Mouse (Mus musculus): Measurements from ENCODE around the gene Gemin5. TPM values are rescaled to one million over a fixed set of nuclear protein-coding genes. Genes with fewer than 3 reads are reported as not detected.

Gene Gemin5
- polyA plus RNA-seq, 2 experiments = 5.9 to 8.4 TPM

DNA sequence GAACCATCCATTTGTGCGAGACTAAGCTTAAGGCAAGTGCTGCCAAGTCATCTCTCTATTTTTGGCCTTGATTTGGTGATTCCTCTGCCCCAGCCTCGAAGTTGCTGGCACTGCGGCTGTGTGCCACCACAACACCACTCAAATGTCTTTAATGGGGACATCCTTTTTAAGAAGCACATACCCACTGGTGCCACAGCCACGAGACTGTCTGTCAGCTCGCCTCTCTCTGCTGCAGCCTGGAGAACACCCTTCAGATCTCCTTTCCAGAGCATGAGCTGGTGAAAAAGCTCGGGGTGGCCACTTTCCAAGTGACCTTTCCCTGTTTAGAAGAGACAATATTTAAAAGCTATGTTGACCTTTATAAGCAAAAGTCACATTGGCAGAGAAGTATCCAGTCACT, 31.7 kb downstream of the Gemin5 start:
- no peaks in the 10 kb centered on the region for H3K27me3 ChIP-seq (ENCODE audit: control insufficient read depth, insufficient read depth, low read length)
- no peak overlapping the region for H3K27ac ChIP-seq
- no peaks in the 10 kb centered on the region for H3K9me3 ChIP-seq (ENCODE audit: control insufficient read depth, low read length)
- ATAC-seq (ENCODE audit: insufficient read depth) = no peak
- WGBS (ENCODE audit: insufficient replicate concordance) = 72% methylated on average over 6 of the region's 6 CpGs
- no peaks in the 10 kb centered on the region for H3K4me1 ChIP-seq (replicated peaks; ENCODE audit: control insufficient read depth in 2 of 2, insufficient read depth in 2 of 2, low read length in 1 of 2)
- H3K4me3 ChIP-seq (ENCODE audit: insufficient read depth in 1 of 2, low read depth in 2 of 2, low read length in 2 of 2) = no peak overlapping the region
- no peak overlapping the region for H3K4me2 ChIP-seq (ENCODE audit: low read depth)
- TF ChIP-seq EP300 (IDR thresholded peaks at IDR 0.05; ENCODE audit: low read depth) (no peak), CTCF (IDR thresholded peaks at IDR 0.05; ENCODE audit: low read depth) (no peak)
- no peak for DNase-seq (ENCODE audit: low read depth in 3 of 3, low spot score in 3 of 3)
- H3K36me3 ChIP-seq (replicated peaks; ENCODE audit: control insufficient read depth, insufficient read depth, low read depth) = peaks cover 63% of the 10 kb centered on the region
- H3K9ac ChIP-seq (replicated peaks) = no peak overlapping the region

DNA sequence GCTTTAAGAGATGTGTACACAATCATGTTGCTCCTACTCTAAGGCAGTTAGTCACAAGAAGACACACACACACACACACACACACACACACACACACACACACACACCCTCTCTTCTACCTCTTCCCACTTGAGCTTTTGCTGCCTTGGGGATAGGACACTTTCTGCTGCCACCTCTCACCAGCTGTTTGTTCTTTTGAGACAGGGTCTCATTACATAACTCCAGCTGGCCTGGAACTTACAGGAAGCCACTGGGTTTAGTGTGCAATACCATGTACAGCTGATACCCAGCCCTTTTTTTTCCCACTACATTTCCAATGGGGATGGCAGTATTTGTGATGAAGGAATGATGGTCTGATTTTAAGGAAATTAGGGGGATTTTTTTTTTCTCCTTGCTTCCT, 33.0 kb downstream of the Gemin5 start:
- Histone ChIP-seq H3K4me1 (replicated peaks; ENCODE audit: control insufficient read depth in 2 of 2, insufficient read depth in 2 of 2, low read length in 1 of 2) (no peaks in the 10 kb centered on the region), H3K27me3 (ENCODE audit: control insufficient read depth, insufficient read depth, low read length) (no peaks in the 10 kb centered on the region), H3K27ac (no peak overlapping the region), H3K9me3 (ENCODE audit: control insufficient read depth, low read length) (no peaks in the 10 kb centered on the region), H3K9ac (replicated peaks) (no peak overlapping the region), H3K4me3 (ENCODE audit: insufficient read depth in 1 of 2, low read depth in 2 of 2, low read length in 2 of 2) (no peak overlapping the region), H3K36me3 (replicated peaks; ENCODE audit: control insufficient read depth, insufficient read depth, low read depth) (peaks cover 59% of the 10 kb centered on the region), H3K4me2 (ENCODE audit: low read depth) (no peak overlapping the region)
- DNase-seq (ENCODE audit: low read depth in 3 of 3, low spot score in 3 of 3) (no peak), ATAC-seq (ENCODE audit: insufficient read depth) (no peak)
- TF ChIP-seq CTCF (IDR thresholded peaks at IDR 0.05; ENCODE audit: low read depth) (no peak), EP300 (IDR thresholded peaks at IDR 0.05; ENCODE audit: low read depth) (no peak)

DNA sequence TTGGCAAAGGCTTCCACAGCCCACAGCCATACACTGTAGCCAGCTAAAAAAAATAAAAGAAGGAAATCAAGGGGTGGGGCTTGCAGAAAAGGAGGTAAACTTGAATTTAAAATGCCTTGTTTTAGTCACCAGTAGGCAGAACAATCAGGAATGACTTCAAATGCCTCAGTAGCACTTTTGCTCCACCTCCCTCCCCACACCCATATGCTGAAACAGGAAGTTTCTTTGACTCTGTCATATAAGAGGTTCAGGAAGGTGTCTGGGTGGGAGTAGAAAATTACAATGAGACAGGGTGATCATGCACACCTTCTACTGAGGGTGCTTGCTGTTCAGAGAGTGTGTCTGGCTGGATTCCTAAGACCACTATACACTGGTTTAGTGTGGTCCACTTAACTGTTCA, 33.5 kb downstream of the Gemin5 start:
- DNase-seq (ENCODE audit: low read depth in 3 of 3, low spot score in 3 of 3) (no peak), ATAC-seq (ENCODE audit: insufficient read depth) (no peak)
- Histone ChIP-seq H3K4me3 (ENCODE audit: insufficient read depth in 1 of 2, low read depth in 2 of 2, low read length in 2 of 2) (no peak overlapping the region), H3K27me3 (ENCODE audit: control insufficient read depth, insufficient read depth, low read length) (no peaks in the 10 kb centered on the region), H3K36me3 (replicated peaks; ENCODE audit: control insufficient read depth, insufficient read depth, low read depth) (peaks cover 60% of the 10 kb centered on the region), H3K4me1 (replicated peaks; ENCODE audit: control insufficient read depth in 2 of 2, insufficient read depth in 2 of 2, low read length in 1 of 2) (no peaks in the 10 kb centered on the region), H3K27ac (no peak overlapping the region), H3K9ac (replicated peaks) (no peak overlapping the region), H3K9me3 (ENCODE audit: control insufficient read depth, low read length) (no peaks in the 10 kb centered on the region), H3K4me2 (ENCODE audit: low read depth) (no peak overlapping the region)
- no peak for TF ChIP-seq CTCF (IDR thresholded peaks at IDR 0.05; ENCODE audit: low read depth)
- TF ChIP-seq EP300 (IDR thresholded peaks at IDR 0.05; ENCODE audit: low read depth) = no peak

DNA sequence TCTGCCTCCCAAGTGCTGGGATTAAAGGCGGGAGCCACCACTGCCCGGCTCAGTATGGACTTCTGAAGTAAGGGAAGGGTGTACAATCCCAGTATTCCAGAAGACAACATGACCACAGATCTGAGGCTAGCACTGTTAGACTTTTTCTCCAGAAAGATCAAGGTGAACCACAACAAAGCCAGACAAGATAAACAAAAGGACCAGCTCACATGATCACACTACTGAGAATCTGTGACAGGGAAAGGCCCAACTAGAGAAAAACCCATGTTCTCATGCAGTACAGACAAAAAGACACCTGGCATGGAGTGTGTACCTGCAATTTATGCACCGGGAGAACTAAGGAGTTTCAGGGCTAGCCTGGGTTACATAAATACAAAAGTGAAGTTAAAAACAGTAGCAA, 36.3 kb downstream of the Gemin5 start:
- H3K27me3 ChIP-seq (ENCODE audit: control insufficient read depth, insufficient read depth, low read length) = no peaks in the 10 kb centered on the region
- peaks cover 12 to 13% of the 10 kb centered on the region in 2 experiments for H3K4me1 ChIP-seq (replicated peaks; ENCODE audit: control insufficient read depth in 2 of 2, insufficient read depth in 2 of 2, low read length in 1 of 2)
- DNase-seq (ENCODE audit: low read depth in 3 of 3, low spot score in 3 of 3) (no peak), ATAC-seq (ENCODE audit: insufficient read depth) (no peak)
- no peak overlapping the region for H3K27ac ChIP-seq
- H3K4me3 ChIP-seq (ENCODE audit: insufficient read depth in 1 of 2, low read depth in 2 of 2, low read length in 2 of 2) = no peak overlapping the region
- 79% methylated on average over 3 of the region's 3 CpGs for WGBS (ENCODE audit: insufficient replicate concordance)
- no peak overlapping the region for H3K9ac ChIP-seq (replicated peaks)
- H3K9me3 ChIP-seq (ENCODE audit: control insufficient read depth, low read length) = no peaks in the 10 kb centered on the region
- no peak overlapping the region for H3K4me2 ChIP-seq (ENCODE audit: low read depth)
- peaks cover 51% of the 10 kb centered on the region for H3K36me3 ChIP-seq (replicated peaks; ENCODE audit: control insufficient read depth, insufficient read depth, low read depth)
- no peak for TF ChIP-seq EP300 (IDR thresholded peaks at IDR 0.05; ENCODE audit: low read depth)
- no peak for TF ChIP-seq CTCF (IDR thresholded peaks at IDR 0.05; ENCODE audit: low read depth)

DNA sequence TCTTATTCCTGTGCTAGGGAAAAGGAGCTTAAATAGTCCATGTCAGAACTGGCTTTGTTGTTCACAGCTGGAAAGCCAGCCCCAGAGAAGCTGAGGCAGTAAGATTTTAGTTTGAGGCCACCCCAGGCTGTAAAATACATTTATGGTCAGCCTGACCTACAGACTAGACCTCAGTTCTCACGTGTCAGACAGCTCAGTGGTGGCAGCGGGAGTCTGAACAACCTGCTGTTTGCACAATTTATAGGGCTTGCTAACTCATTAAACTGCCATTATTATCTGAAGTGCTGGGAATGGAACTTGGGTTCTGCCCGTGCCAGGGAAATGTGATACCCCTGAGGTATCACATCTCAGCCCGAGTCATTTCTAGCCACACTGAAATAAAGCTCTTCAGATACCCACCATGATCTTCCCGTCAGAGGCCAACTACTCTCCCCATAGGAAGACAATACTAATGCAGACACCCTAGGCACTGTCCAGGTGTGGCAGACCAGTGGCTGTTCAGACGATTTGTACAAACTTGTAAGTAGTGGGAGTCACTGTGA, 39.0 kb downstream of the Gemin5 start:
- Histone ChIP-seq H3K9ac (replicated peaks) (no peak overlapping the region), H3K27me3 (ENCODE audit: control insufficient read depth, insufficient read depth, low read length) (no peaks in the 10 kb centered on the region), H3K4me3 (ENCODE audit: insufficient read depth in 1 of 2, low read depth in 2 of 2, low read length in 2 of 2) (no peak overlapping the region), H3K27ac (no peak overlapping the region), H3K4me1 (replicated peaks; ENCODE audit: control insufficient read depth in 2 of 2, insufficient read depth in 2 of 2, low read length in 1 of 2) (peaks cover 14 to 15% of the 10 kb centered on the region in 2 experiments), H3K9me3 (ENCODE audit: control insufficient read depth, low read length) (no peaks in the 10 kb centered on the region), H3K36me3 (replicated peaks; ENCODE audit: control insufficient read depth, insufficient read depth, low read depth) (peaks cover 47% of the 10 kb centered on the region), H3K4me2 (ENCODE audit: low read depth) (no peak overlapping the region)
- WGBS (ENCODE audit: insufficient replicate concordance) = 71% methylated on average over 6 of the region's 6 CpGs
- no peak for TF ChIP-seq EP300 (IDR thresholded peaks at IDR 0.05; ENCODE audit: low read depth)
- TF ChIP-seq CTCF (IDR thresholded peaks at IDR 0.05; ENCODE audit: low read depth) = no peak
- ATAC-seq (ENCODE audit: insufficient read depth) = no peak
- no peak for DNase-seq (ENCODE audit: low read depth in 3 of 3, low spot score in 3 of 3)
